Mouse (Mus musculus) gastrocnemius, postnatal 25 days (tissue): ENCODE data around the gene Scyl3. TPM values are rescaled to one million over a fixed set of nuclear protein-coding genes. Genes with fewer than 3 reads are reported as not detected.

Source experiments
- DNase-seq: peaks from one replicate; pipeline ENCODE4 v3.0.0; 2022
- long read RNA-seq, 2 experiments: library from polyadenylated mRNA; stranded (forward); transcript quantifications; one replicate each; pipeline ENCODE4 v2.0.0; 2021
- total RNA-seq, 2 experiments: library from RNA; stranded (reverse); gene quantifications; 1 replicate in 1 of 2; 2 replicates in 1 of 2; pipeline ENCODE4 v1.2.3; 2021

Gene Scyl3
- total RNA-seq = 1 to 10 TPM; 4.0 to 4.7 TPM
- long read RNA-seq, experiment 1, partial matches to known transcripts = 0 of 2 reads
- long read RNA-seq, experiment 1, other reads (novel, unspliced or antisense) = 2 of 2 reads
- long read RNA-seq, experiment 2, full-length matches to known transcripts = 4 of 9 reads
- long read RNA-seq, experiment 2, partial matches to known transcripts = 0 of 9 reads
- long read RNA-seq, experiment 2, other reads (novel, unspliced or antisense) = 5 of 9 reads

- no peak for DNase-seq
Observed at GRCm38 (mm10) chr1:163928846-163929245, at the start of gene Scyl3. Gene Scyl3, plus strand, starts transcription at chr1:163929100.

- DNase-seq = no peak
Observed at GRCm38 (mm10) chr1:163889629-163890028, 39.3 kb upstream of the Scyl3 start.

DNA sequence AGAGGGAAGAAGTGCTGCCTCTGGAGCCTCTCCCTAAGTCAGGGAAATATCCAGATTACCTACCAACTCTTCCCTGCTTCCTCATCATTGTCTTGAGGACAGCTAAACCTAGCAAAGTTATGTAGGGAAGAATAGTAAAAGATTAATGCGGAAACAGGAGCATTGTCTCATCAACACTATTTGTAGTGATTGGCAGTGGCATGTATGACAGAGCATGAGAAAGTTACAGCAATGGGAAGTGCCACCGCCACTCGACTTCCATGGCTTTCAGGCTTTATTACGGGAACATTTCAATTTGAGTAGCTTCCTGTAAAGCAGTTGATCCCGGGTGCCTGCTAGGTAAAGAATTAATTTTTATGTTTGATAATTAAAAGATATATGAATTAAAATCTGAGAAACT, 35.6 kb upstream of the Scyl3 start:
- DNase-seq = no peak

DNA sequence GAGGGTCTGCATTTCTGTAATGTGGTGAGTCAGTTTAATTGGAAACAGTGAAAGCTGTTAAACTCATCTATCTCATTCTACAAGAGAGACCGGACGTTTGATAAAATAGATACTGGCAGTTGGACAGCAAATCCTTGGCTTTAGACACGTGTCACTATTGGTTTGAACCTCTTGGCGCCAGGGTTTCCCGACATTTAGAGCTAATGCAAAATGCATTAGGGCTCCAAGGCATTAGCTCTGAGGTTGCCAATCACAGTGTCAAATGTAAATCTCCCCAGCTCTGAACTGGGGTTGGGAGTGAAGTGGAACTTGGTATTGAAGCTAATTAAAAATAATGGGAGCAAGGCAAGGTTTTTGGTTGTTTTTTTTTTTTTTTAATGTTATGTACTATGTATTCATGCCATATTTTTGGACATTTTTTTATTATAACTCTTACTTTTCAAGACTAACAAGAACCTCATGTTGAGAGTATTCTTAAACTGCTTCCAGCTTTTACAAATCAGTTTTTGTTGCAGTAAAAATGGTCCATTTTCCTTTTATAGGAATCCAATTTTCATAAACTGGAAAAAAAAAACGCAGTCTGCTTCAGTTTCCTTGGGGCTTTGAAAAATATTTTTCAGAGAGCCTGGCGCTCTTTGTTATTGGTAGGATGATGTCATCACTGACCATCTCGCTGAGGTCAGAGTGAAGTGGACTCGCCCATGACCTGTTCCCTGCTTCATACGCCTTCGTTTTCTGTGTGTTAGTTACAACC, 34.9 kb upstream of the Scyl3 start:
- DNase-seq = no peak

- no peak for DNase-seq
Observed at GRCm38 (mm10) chr1:163898291-163898764, 30.6 kb upstream of the Scyl3 start.

DNA sequence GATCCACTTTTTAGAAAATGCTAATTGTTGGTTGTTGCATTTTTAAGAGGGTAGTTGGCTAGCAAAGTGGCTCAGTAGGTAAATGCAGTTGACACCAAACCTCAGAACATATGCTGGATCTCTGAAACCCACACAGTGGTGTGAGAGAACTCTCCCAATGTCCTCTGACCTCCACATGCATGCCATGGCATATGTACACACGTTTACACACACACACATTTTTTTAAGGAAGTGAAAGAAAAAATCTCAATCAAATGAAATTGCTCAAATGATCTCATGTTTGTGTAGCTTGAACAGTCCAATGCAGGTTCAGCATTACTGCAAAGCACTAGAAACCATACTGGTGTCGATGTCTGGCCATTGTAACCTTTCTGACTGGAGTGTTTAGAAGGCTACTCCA, 29.3 kb upstream of the Scyl3 start:
- no peak for DNase-seq

GRCm38 (mm10) chr1:163900168-163900567, 28.7 kb upstream of the Scyl3 start:
- no peak for DNase-seq

DNA sequence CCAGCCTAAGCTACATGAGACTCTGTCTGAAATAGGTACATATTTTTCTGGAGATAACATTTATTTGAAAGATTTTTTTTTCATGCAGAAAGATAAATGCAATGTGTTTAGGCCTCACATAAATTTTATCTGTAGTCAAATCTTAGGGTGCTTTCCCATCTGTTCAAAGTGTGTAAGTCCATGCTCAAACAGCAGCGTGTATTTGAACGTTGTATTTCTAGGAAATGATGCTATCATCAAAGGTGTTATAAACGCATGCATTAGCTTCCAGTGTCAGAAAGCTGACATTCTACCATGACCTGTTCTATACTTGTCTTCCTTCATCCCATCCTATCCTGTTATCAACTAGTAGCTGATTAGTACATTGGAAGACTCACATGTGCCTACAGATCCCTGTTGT, 25.5 kb upstream of the Scyl3 start:
- no peak for DNase-seq

DNA sequence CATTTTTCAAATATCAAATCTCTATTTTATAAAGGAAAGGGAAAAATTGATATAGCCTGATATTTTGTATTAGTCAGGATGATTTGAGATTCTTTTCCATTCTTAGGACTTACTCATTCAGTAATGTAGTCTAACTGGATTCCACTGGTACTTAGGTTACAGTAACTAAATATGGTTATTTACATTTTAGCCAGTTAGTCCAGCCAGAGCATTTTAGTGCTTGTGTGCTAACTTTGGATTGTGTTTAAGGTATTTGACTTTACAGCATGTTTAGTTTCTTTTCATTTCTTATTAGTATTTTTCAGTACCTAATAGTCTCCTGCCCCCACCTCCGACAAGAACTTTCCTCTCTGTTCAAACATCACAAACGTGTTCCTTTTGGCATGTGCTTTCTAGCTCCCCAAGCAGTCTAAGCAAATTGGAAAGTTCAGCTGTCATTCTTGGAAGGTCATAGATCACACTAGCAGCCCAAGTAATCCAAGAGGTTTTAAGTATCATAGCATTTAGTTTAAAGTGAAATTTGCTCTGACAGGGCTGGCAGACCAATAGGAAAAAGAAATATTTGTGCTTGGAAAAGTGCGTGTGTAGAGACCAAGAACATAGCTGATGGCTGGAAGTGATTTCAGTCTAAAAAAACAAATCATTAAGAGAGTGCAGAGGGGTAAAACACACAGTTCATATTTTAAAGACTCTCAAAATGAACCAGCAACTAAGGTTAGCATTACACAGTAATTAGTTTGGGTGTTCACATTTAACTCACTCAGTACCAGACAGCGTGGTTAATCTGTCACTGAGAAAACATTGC, 21.7 kb upstream of the Scyl3 start:
- no peak for DNase-seq

- DNase-seq = no peak
Observed at GRCm38 (mm10) chr1:163908389-163908788, 20.5 kb upstream of the Scyl3 start.

GRCm38 (mm10) chr1:163910343-163910742, 18.6 kb upstream of the Scyl3 start:
- DNase-seq = no peak

DNA sequence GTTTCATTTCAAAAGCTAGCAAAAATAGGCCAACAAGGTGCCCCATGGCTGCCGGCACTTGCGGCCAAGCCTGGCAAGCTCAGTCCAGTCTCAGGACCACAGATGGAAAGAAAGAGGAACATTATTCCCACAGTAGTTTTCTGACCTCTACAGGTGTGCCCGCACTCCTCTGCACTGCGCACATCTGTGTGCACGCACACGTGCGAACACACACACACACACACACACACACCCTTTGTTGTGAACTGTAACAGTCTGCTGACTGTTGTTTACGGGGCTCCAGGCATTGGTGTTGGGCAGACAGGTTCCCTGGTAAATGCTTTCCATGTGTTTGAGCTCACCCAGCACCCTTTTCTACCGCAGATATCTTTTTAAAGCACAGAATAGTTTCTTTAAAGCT, 18.1 kb upstream of the Scyl3 start:
- no peak for DNase-seq

GRCm38 (mm10) chr1:163911981-163912380, 16.9 kb upstream of the Scyl3 start:
- no peak for DNase-seq

GRCm38 (mm10) chr1:163917349-163918160, 11.3 kb upstream of the Scyl3 start:
- DNase-seq = no peak

DNA sequence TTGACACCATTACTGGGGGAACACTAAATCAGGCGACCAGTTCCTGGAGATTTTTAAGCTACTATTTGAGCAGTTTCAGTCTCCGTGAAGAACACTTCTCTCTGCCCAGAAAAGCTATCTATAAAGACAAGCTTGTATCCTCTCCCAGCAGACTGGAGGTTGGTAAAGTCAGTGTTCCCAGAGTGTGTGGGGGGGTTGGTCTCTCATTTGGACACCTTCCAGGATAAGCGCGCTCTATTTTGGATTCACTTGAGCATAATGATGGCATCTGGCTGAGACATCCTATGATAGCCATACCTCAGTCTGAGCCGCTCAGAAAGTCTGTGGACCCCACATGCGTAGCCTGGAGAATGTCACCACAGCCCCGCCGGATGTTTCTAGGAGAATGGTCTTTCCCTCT, 4.8 kb upstream of the Scyl3 start:
- DNase-seq = no peak

DNA sequence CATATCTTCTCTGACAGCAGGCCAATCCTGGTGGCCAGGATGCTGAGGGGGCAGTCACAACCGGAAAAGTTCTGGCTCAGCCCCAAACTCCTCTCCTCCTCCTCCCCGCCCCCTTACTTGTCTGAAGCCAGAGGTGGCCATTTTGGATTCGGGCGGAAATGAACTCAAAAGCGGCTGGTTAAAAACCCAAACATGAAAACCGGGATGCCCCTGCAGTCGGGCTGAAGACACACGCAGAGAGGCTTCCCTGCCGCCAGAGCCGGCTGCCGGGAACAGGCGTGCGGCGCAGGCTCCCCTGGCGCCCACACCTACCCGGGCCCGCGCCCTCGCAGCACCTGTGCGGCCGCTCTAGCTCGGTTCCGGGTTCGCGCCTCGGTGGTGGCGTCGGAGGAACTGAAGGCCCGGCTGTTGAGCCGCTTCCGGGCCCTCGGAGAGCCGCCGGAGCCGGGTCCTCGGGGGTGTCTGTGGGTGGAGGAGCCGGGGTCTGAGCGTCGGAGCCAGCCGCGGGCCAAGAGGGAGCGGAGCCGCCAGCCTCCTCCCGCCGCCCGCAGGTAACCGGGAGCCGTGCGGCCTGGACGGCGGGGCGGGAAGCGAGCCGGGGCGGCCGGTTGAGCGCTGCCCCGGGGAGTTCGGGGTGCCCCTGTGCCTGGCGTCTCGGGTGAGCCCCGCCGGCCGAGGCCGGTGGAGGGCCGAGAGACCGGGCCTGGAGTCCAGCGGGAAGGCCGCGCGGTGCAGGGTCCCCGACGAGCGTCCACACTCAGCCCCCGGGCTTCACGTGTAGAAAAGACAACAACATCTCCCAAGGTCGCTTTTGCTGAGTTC, 947 bp downstream of the Scyl3 start:
- peak; percentile 83 for DNase-seq

GRCm38 (mm10) chr1:163930458-163930794, 1.5 kb downstream of the Scyl3 start:
- DNase-seq = no peak

DNA sequence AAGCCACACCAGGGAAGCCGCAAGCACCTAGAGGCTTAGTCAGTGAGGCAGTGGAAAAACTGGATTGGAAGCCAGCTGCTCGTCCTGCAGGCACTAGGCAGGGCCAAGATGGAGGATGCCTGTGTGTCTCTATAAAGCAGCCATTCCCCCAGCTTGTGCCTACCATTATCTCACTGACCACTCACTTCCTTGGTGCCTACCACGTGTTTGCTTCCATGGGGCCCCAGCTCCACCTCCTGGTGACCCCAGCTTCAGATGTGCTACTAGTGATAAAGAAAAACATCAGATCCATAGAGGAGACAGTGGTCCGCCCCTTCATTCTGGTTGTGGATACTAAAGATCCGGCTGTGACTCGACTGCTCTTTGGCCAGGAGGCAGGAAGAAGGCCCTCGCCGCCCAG, 2.9 kb downstream of the Scyl3 start:
- DNase-seq = no peak

GRCm38 (mm10) chr1:163934591-163934990, 5.7 kb downstream of the Scyl3 start:
- no peak for DNase-seq

GRCm38 (mm10) chr1:163942056-163942455, 13.2 kb downstream of the Scyl3 start:
- no peak for DNase-seq

GRCm38 (mm10) chr1:163953396-163953795, 24.5 kb downstream of the Scyl3 start:
- DNase-seq = no peak
